Mouse (Mus musculus) kidney, postnatal 0 days (tissue): Measurements from ENCODE around the gene Eomes. TPM values are rescaled to one million over a fixed set of nuclear protein-coding genes. Genes with fewer than 3 reads are reported as not detected.

Experiments used
- ATAC-seq: fragments of 200-750 bp; cut with Nextera tagmentation; replicated peaks from 2 replicates; pipeline ENCODE4 v1.8.0; 2017; ENCODE audit warnings: low read depth, moderate number of reproducible peaks, moderate TSS enrichment, moderate library complexity; ENCODE audit not compliant: low FRiP score
- DNase-seq: peaks from one replicate; pipeline ENCODE4 v3.0.0-alpha.2; 2016; ENCODE audit warnings: low spot score
- H3K27ac ChIP-seq: fragments of 300-500 bp; sonication (generic); 2 replicates; pipeline ENCODE4 v1.5.1; 2014; ENCODE audit warnings: mild to moderate bottlenecking
- H3K27me3 ChIP-seq: fragments of 300-500 bp; sonication (generic); 2 replicates; pipeline ENCODE4 v1.6.1; 2014; ENCODE audit warnings: low read length, mixed read lengths; ENCODE audit not compliant: insufficient read depth
- H3K36me3 ChIP-seq: fragments of 300-500 bp; sonication (generic); 2 replicates; pipeline ENCODE4 v1.6.1; 2014; ENCODE audit warnings: low read length, mixed read lengths; ENCODE audit not compliant: insufficient read depth
- H3K4me1 ChIP-seq: fragments of 300-500 bp; sonication (generic); replicated peaks from 2 replicates; pipeline ENCODE4 v1.6.1; 2014; ENCODE audit warnings: antibody characterized with exemption, low read length, mixed read lengths; ENCODE audit not compliant: insufficient read depth
- H3K4me2 ChIP-seq: fragments of 300-500 bp; sonication (generic); 2 replicates; pipeline ENCODE4 v1.6.1; 2014; ENCODE audit warnings: mild to moderate bottlenecking, low read length, moderate library complexity, mixed read lengths
- H3K4me3 ChIP-seq: fragments of 300-500 bp; sonication (generic); replicated peaks from 2 replicates; pipeline ENCODE4 v1.5.1; 2014; ENCODE audit warnings: low read depth, low read length
- H3K9ac ChIP-seq: fragments of 300-500 bp; sonication (generic); 2 replicates; pipeline ENCODE4 v1.6.1; 2014; ENCODE audit warnings: low read depth, low read length
- H3K9me3 ChIP-seq: fragments of 300-500 bp; sonication (generic); replicated peaks from 2 replicates; pipeline ENCODE4 v1.6.1; 2016; ENCODE audit warnings: low read length, inconsistent platforms, mixed read lengths
- CTCF ChIP-seq: IDR thresholded peaks from 2 replicates; pipeline ENCODE4 v1.5.1; 2016; ENCODE audit warnings: antibody characterized with exemption, low read depth, mild to moderate bottlenecking, moderate library complexity
- WGBS: fragments of 180-500 bp; shearing (Covaris S2); extraction: QIAGEN DNeasy Blood & Tissue Kit; methylation state at CpG from one replicate; pipeline ENCODE4 v1.1.7; 2014; 5-methylcytosine and 5-hydroxymethylcytosine counted together
- polyA plus RNA-seq: library from polyadenylated mRNA; unstranded; fragments of >200 nt; fragmentation: Nextera tagmentation; extraction: Ambion mirVana; gene quantifications from 2 replicates; pipeline ENCODE4 v1.2.1, GENCODE M21; 2015

Eomes gene
- polyA plus RNA-seq, 1 experiment from 2014 or later: not detected

DNA sequence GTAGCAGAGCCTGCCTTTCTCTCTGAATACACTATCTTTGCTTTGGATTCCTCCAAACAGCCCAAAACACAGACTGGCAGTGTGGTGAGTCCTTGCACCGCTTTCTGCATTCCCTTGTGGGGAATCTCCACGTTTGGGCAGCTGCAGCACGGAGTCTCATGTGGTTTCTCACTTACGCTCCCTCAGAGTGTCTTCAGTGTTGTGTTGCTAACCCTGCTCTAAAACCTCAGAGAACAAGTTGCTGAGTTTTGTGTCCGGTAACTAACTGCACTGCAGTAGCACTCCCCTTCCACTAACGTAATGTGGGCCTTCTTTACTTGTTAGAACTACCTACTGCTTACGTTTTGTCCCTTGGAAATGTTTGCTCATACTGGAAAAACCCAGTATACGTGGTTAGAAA, 41.1 kb downstream of the Eomes start:
- WGBS: 60% methylated on average over 8 of the region's 8 CpGs

GRCm38 (mm10) chr9:118520011-118520410, 42.0 kb downstream of the Eomes start:
- TF ChIP-seq CTCF: no peak
- WGBS: 33% methylated on average over 8 of the region's 8 CpGs
- no peaks in the 10 kb centered on the region for H3K27me3 ChIP-seq
- peaks cover 2% of the 10 kb centered on the region; the same call in 1 of the 2 replicates for H3K4me1 ChIP-seq
- no peak overlapping the region for H3K27ac ChIP-seq
- H3K36me3 ChIP-seq: peaks cover 31% of the 10 kb centered on the region
- no peaks in the 10 kb centered on the region for H3K9me3 ChIP-seq
- DNase-seq (peak; percentile 46), ATAC-seq (no peak)
- no peak overlapping the region for H3K4me3 ChIP-seq
- H3K4me2 ChIP-seq: peak overlapping the region; percentile 4; the same call in 1 of the 2 replicates
- H3K9ac ChIP-seq: no peak overlapping the region

More for the DNA sequence above, 41.1 kb downstream of the Eomes start:
- peaks cover 2% of the 10 kb centered on the region; the same call in 1 of the 2 replicates for H3K4me1 ChIP-seq
- H3K36me3 ChIP-seq: peaks cover 29% of the 10 kb centered on the region
- TF ChIP-seq CTCF: no peak
- H3K4me3 ChIP-seq: no peak overlapping the region
- no peak overlapping the region for H3K4me2 ChIP-seq
- no peaks in the 10 kb centered on the region for H3K9me3 ChIP-seq
- no peak overlapping the region for H3K27ac ChIP-seq
- H3K9ac ChIP-seq: no peak overlapping the region
- no peaks in the 10 kb centered on the region for H3K27me3 ChIP-seq
- no peak for ATAC-seq
- no peak for DNase-seq

DNA sequence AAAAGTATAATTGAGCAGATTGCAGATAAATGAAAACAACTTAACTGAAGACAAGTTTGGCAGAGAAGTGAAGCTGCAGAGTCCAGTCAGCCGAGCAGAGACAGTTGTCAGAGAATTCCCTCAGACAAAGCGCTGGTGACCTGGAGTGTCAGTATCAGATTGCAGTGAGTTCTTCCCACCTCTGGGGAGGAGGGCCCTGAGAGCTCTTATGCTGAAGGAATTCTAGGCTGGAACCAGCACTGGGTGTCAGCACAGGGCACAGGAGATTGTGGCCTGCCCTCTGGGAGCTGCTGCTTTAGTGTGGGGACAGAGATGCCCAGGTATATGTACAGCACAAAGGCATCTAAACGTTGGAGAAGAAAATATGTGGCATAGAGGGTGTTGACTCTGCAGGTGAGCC, 42.8 kb downstream of the Eomes start:
- Histone ChIP-seq H3K4me1 (peaks cover 2% of the 10 kb centered on the region; the same call in 1 of the 2 replicates), H3K4me2 (no peak overlapping the region), H3K36me3 (peaks cover 29% of the 10 kb centered on the region), H3K27ac (peak overlapping the region; percentile 25; the same call in 1 of the 2 replicates), H3K9ac (no peak overlapping the region), H3K27me3 (no peaks in the 10 kb centered on the region), H3K4me3 (no peak overlapping the region), H3K9me3 (no peaks in the 10 kb centered on the region)
- TF ChIP-seq CTCF: no peak
- no peak for ATAC-seq
- peak; percentile 83 for DNase-seq
- 32% methylated on average over 3 of the region's 3 CpGs for WGBS

DNA sequence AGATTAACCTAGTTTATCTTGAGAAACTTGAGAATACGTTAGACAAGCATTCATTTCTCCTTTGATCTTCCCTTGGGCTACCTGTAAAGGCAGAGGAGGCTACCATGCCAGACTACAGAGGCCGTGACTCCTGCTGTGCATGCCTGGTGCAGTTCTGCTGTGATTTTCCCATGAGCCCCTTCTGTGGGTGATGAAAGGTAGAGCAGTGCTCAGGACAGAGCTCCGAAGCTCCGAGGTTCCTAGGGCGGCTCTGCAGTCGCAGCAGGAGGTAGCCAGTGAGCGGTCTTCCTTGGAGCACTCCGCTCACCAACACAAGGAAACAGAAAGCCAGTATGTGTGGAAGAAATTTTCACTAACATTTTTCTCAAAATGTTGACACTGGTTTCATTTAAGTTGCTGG, 43.6 kb downstream of the Eomes start:
- H3K4me1 ChIP-seq: peaks cover 2% of the 10 kb centered on the region; the same call in 1 of the 2 replicates
- no peak overlapping the region for H3K4me2 ChIP-seq
- no peak overlapping the region for H3K4me3 ChIP-seq
- H3K27me3 ChIP-seq: no peaks in the 10 kb centered on the region
- no peaks in the 10 kb centered on the region for H3K9me3 ChIP-seq
- TF ChIP-seq CTCF: no peak
- WGBS: 82% methylated on average over 8 of the region's 8 CpGs
- H3K9ac ChIP-seq: no peak overlapping the region
- ATAC-seq: no peak
- H3K27ac ChIP-seq: no peak overlapping the region
- H3K36me3 ChIP-seq: peaks cover 32% of the 10 kb centered on the region
- DNase-seq: no peak

GRCm38 (mm10) chr9:118523738-118524137, 45.7 kb downstream of the Eomes start:
- no peak for TF ChIP-seq CTCF
- H3K9ac ChIP-seq: no peak overlapping the region
- H3K9me3 ChIP-seq: no peaks in the 10 kb centered on the region
- DNase-seq: no peak
- H3K36me3 ChIP-seq: peaks cover 48% of the 10 kb centered on the region
- ATAC-seq: no peak
- 92% methylated on average over 11 of the region's 11 CpGs for WGBS
- no peak overlapping the region for H3K4me2 ChIP-seq
- H3K27ac ChIP-seq: no peak overlapping the region
- no peak overlapping the region for H3K4me3 ChIP-seq
- H3K27me3 ChIP-seq: no peaks in the 10 kb centered on the region
- no peaks in the 10 kb centered on the region for H3K4me1 ChIP-seq

DNA sequence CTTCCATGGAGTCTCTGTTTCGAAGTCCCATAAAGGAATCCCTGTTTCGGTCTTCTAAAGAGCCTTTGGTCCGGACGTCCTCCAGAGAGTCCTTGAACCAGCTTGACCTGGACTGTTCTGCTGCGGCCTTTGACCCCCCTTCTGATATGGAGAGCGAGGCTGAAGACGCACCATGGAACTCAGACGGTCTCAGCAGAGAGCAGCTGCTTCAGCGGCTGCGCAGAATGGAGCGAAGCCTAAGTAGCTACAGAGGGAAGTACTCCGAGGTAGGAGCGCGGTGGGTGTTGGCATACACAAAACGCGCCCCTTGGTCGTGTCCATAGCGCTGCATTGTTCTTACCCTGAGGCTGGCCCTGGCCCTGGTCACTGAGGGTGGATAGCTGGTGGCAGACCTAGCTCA, 49.0 kb downstream of the Eomes start:
- H3K4me2 ChIP-seq: no peak overlapping the region
- no peak overlapping the region for H3K27ac ChIP-seq
- TF ChIP-seq CTCF: no peak
- no peaks in the 10 kb centered on the region for H3K4me1 ChIP-seq
- peaks cover 73% of the 10 kb centered on the region for H3K36me3 ChIP-seq
- no peak overlapping the region for H3K4me3 ChIP-seq
- DNase-seq: no peak
- 91% methylated on average over 18 of the region's 18 CpGs for WGBS
- no peak overlapping the region for H3K9ac ChIP-seq
- H3K27me3 ChIP-seq: no peaks in the 10 kb centered on the region
- no peak for ATAC-seq
- no peaks in the 10 kb centered on the region for H3K9me3 ChIP-seq

GRCm38 (mm10) chr9:118529783-118530182, 51.8 kb downstream of the Eomes start:
- no peaks in the 10 kb centered on the region for H3K9me3 ChIP-seq
- no peak overlapping the region for H3K4me2 ChIP-seq
- H3K36me3 ChIP-seq: peaks cover 74% of the 10 kb centered on the region
- H3K4me3 ChIP-seq: no peak overlapping the region
- no peaks in the 10 kb centered on the region for H3K4me1 ChIP-seq
- WGBS: 91% methylated on average over 3 of the region's 3 CpGs
- no peaks in the 10 kb centered on the region for H3K27me3 ChIP-seq
- ATAC-seq: no peak
- no peak overlapping the region for H3K27ac ChIP-seq
- H3K9ac ChIP-seq: no peak overlapping the region
- no peak for TF ChIP-seq CTCF
- no peak for DNase-seq
